Mouse (Mus musculus) neural tube, embryonic 15.5 days (tissue): ENCODE measurements around the gene 2900026A02Rik. TPM values are rescaled to one million over a fixed set of nuclear protein-coding genes. Genes with fewer than 3 reads are reported as not detected.
A peak's percentile ranks its signal among the peaks of the same experiment; 100 is the strongest.

Source experiments
- ATAC-seq: fragments of 200-750 bp; cut with Nextera tagmentation; 2 replicates; pipeline ENCODE4 v1.8.0; 2017; ENCODE audit warnings: mild to moderate bottlenecking, moderate TSS enrichment, moderate library complexity; ENCODE audit not compliant: low FRiP score
- H3K27ac ChIP-seq: fragments of 300-500 bp; sonication (generic); replicated peaks from 2 replicates; pipeline ENCODE4 v1.5.1; 2015; ENCODE audit warnings: mild to moderate bottlenecking, inconsistent platforms
- H3K27me3 ChIP-seq: fragments of 300-500 bp; sonication (generic); replicated peaks from 2 replicates; pipeline ENCODE4 v1.6.1; 2015; ENCODE audit warnings: inconsistent platforms
- H3K36me3 ChIP-seq: fragments of 300-500 bp; sonication (generic); 2 replicates; pipeline ENCODE4 v1.6.1; 2015; ENCODE audit warnings: inconsistent platforms
- H3K4me1 ChIP-seq: fragments of 300-500 bp; sonication (generic); 2 replicates; pipeline ENCODE4 v1.6.1; 2015; ENCODE audit warnings: inconsistent platforms
- H3K4me2 ChIP-seq: fragments of 300-500 bp; sonication (generic); 2 replicates; pipeline ENCODE4 v1.6.1; 2015; ENCODE audit warnings: inconsistent platforms, mild to moderate bottlenecking, moderate library complexity
- H3K4me3 ChIP-seq: fragments of 300-500 bp; sonication (generic); replicated peaks from 2 replicates; pipeline ENCODE4 v1.5.1; 2015; ENCODE audit warnings: mild to moderate bottlenecking, inconsistent platforms
- H3K9ac ChIP-seq: fragments of 300-500 bp; sonication (generic); replicated peaks from 2 replicates; pipeline ENCODE4 v1.6.1; 2015; ENCODE audit warnings: mild to moderate bottlenecking, inconsistent platforms
- H3K9me3 ChIP-seq: fragments of 300-500 bp; sonication (generic); replicated peaks from 2 replicates; pipeline ENCODE4 v1.6.1; 2016; ENCODE audit warnings: inconsistent platforms
- WGBS: fragments of 180-500 bp; shearing (Covaris S2); methylation state at CpG from one replicate; pipeline ENCODE4 v1.1.7; 2015; ENCODE audit warnings: mixed read lengths; 5-methylcytosine and 5-hydroxymethylcytosine counted together
- polyA plus RNA-seq: library from polyadenylated mRNA; unstranded; fragments of >200 nt; fragmentation: Nextera tagmentation; extraction: Ambion mirVana; gene quantifications from 2 replicates; pipeline ENCODE4 v1.2.1, GENCODE M21; 2015

The 2900026A02Rik gene
- polyA plus RNA-seq, 1 experiment from 2014 or later, result 3.0 TPM

- Histone ChIP-seq H3K36me3 (no peaks in the 10 kb centered on the region; the same call in 1 of the 2 replicates), H3K4me1 (peaks cover 10% of the 10 kb centered on the region), H3K4me3 (no peak overlapping the region), H3K27ac (no peak overlapping the region), H3K9ac (no peak overlapping the region), H3K9me3 (no peaks in the 10 kb centered on the region), H3K4me2 (no peak overlapping the region), H3K27me3 (no peaks in the 10 kb centered on the region)
- no peak for ATAC-seq
- 85% methylated on average over 11 of the region's 11 CpGs for WGBS
These were observed 120.6 kb downstream of the 2900026A02Rik start for GRCm38 (mm10) chr5:113100422-113100821.

- Histone ChIP-seq H3K27me3 (no peaks in the 10 kb centered on the region), H3K27ac (no peak overlapping the region), H3K4me1 (peaks cover 10% of the 10 kb centered on the region), H3K36me3 (no peaks in the 10 kb centered on the region; the same call in 1 of the 2 replicates), H3K4me2 (no peak overlapping the region), H3K9ac (no peak overlapping the region), H3K4me3 (no peak overlapping the region), H3K9me3 (no peaks in the 10 kb centered on the region)
- WGBS, result 20% methylated on average over 1 of the region's 1 CpGs
- peak; percentile 43; the same call in 1 of the 2 replicates for ATAC-seq
These were observed 121.5 kb downstream of the 2900026A02Rik start for GRCm38 (mm10) chr5:113099546-113099945.

GRCm38 (mm10) chr5:113097551-113097950 is 123.5 kb downstream of the 2900026A02Rik start:
- no peak overlapping the region for H3K27ac ChIP-seq
- no peak for ATAC-seq
- peaks cover 4% of the 10 kb centered on the region for H3K4me1 ChIP-seq
- no peak overlapping the region for H3K9ac ChIP-seq
- WGBS, result 94% methylated on average over 17 of the region's 17 CpGs
- no peaks in the 10 kb centered on the region for H3K9me3 ChIP-seq
- H3K36me3 ChIP-seq, result no peaks in the 10 kb centered on the region; the same call in 1 of the 2 replicates
- no peaks in the 10 kb centered on the region for H3K27me3 ChIP-seq
- no peak overlapping the region for H3K4me2 ChIP-seq
- H3K4me3 ChIP-seq, result no peak overlapping the region

- 94% methylated on average over 18 of the region's 18 CpGs for WGBS
- ATAC-seq, result no peak
These were observed 125.6 kb downstream of the 2900026A02Rik start for GRCm38 (mm10) chr5:113095456-113095855.

GRCm38 (mm10) chr5:113092406-113092805 is 128.6 kb downstream of the 2900026A02Rik start:
- Histone ChIP-seq H3K9ac (no peak overlapping the region), H3K4me2 (no peak overlapping the region), H3K27ac (no peak overlapping the region), H3K9me3 (no peaks in the 10 kb centered on the region), H3K36me3 (no peaks in the 10 kb centered on the region; the same call in 1 of the 2 replicates), H3K27me3 (no peaks in the 10 kb centered on the region), H3K4me1 (peaks cover 11% of the 10 kb centered on the region; the same call in 1 of the 2 replicates), H3K4me3 (no peak overlapping the region)
- no peak for ATAC-seq
- WGBS, result 70% methylated on average over 7 of the region's 7 CpGs

More at GRCm38 (mm10) chr5:113095456-113095855, 125.6 kb downstream of the 2900026A02Rik start:
- Histone ChIP-seq H3K4me3 (no peak overlapping the region), H3K4me1 (peaks cover 11% of the 10 kb centered on the region; the same call in 1 of the 2 replicates), H3K9ac (no peak overlapping the region), H3K9me3 (no peaks in the 10 kb centered on the region), H3K4me2 (no peak overlapping the region), H3K36me3 (no peaks in the 10 kb centered on the region; the same call in 1 of the 2 replicates), H3K27me3 (no peaks in the 10 kb centered on the region), H3K27ac (no peak overlapping the region)

- Histone ChIP-seq H3K4me3 (no peak overlapping the region), H3K4me1 (peaks cover 22% of the 10 kb centered on the region), H3K4me2 (no peak overlapping the region), H3K9me3 (no peaks in the 10 kb centered on the region), H3K27ac (peak overlapping the region; percentile 56; the same call in 1 of the 2 replicates), H3K27me3 (no peaks in the 10 kb centered on the region), H3K9ac (no peak overlapping the region), H3K36me3 (no peaks in the 10 kb centered on the region)
- WGBS, result 47% methylated on average over 5 of the region's 5 CpGs
- ATAC-seq, result peak; percentile 19; the same call in 1 of the 2 replicates
These were observed 129.9 kb downstream of the 2900026A02Rik start for GRCm38 (mm10) chr5:113091162-113091561.

GRCm38 (mm10) chr5:113090750-113091149 is 130.3 kb downstream of the 2900026A02Rik start:
- Histone ChIP-seq H3K27ac (peak overlapping the region; percentile 56), H3K4me2 (no peak overlapping the region), H3K27me3 (no peaks in the 10 kb centered on the region), H3K9ac (no peak overlapping the region), H3K9me3 (no peaks in the 10 kb centered on the region), H3K4me3 (no peak overlapping the region), H3K4me1 (peaks cover 25% of the 10 kb centered on the region), H3K36me3 (no peaks in the 10 kb centered on the region)
- WGBS, result 87% methylated on average over 11 of the region's 11 CpGs
- ATAC-seq, result no peak

GRCm38 (mm10) chr5:113090077-113090690 is 130.9 kb downstream of the 2900026A02Rik start:
- Histone ChIP-seq H3K27me3 (no peaks in the 10 kb centered on the region), H3K9me3 (no peaks in the 10 kb centered on the region), H3K9ac (no peak overlapping the region), H3K4me2 (no peak overlapping the region), H3K4me1 (peaks cover 25% of the 10 kb centered on the region), H3K27ac (peak overlapping the region; percentile 56; the same call in 1 of the 2 replicates), H3K36me3 (no peaks in the 10 kb centered on the region), H3K4me3 (no peak overlapping the region)
- no peak for ATAC-seq
- WGBS, result 86% methylated on average over 24 of the region's 24 CpGs

GRCm38 (mm10) chr5:113087465-113087864 is 133.6 kb downstream of the 2900026A02Rik start:
- no peak overlapping the region for H3K4me2 ChIP-seq
- 90% methylated on average over 1 of the region's 2 CpGs for WGBS
- no peaks in the 10 kb centered on the region for H3K27me3 ChIP-seq
- H3K9ac ChIP-seq, result no peak overlapping the region
- peaks cover 31% of the 10 kb centered on the region for H3K4me1 ChIP-seq
- H3K9me3 ChIP-seq, result no peaks in the 10 kb centered on the region
- H3K36me3 ChIP-seq, result no peaks in the 10 kb centered on the region
- no peak overlapping the region for H3K4me3 ChIP-seq
- H3K27ac ChIP-seq, result no peak overlapping the region
- no peak for ATAC-seq

- ATAC-seq, result no peak
- Histone ChIP-seq H3K27me3 (no peaks in the 10 kb centered on the region), H3K9me3 (no peaks in the 10 kb centered on the region), H3K4me2 (no peak overlapping the region), H3K4me3 (no peak overlapping the region), H3K36me3 (no peaks in the 10 kb centered on the region), H3K27ac (peak overlapping the region; percentile 64; the same call in 1 of the 2 replicates), H3K4me1 (peaks cover 28% of the 10 kb centered on the region), H3K9ac (no peak overlapping the region)
- WGBS, result 73% methylated on average over 4 of the region's 4 CpGs
These were observed 134.0 kb downstream of the 2900026A02Rik start for GRCm38 (mm10) chr5:113086990-113087389.

GRCm38 (mm10) chr5:113086439-113086838 is 134.6 kb downstream of the 2900026A02Rik start:
- no peak overlapping the region for H3K4me2 ChIP-seq
- H3K36me3 ChIP-seq, result no peaks in the 10 kb centered on the region
- no peak overlapping the region for H3K4me3 ChIP-seq
- peaks cover 27% of the 10 kb centered on the region for H3K4me1 ChIP-seq
- WGBS, result 62% methylated on average over 12 of the region's 12 CpGs
- no peaks in the 10 kb centered on the region for H3K9me3 ChIP-seq
- no peak overlapping the region for H3K9ac ChIP-seq
- H3K27me3 ChIP-seq, result no peaks in the 10 kb centered on the region
- ATAC-seq, result no peak
- peak overlapping the region; percentile 64 for H3K27ac ChIP-seq

GRCm38 (mm10) chr5:113085931-113086330 is 135.1 kb downstream of the 2900026A02Rik start:
- Histone ChIP-seq H3K9me3 (no peaks in the 10 kb centered on the region), H3K27ac (peak overlapping the region; percentile 64), H3K4me2 (no peak overlapping the region), H3K4me1 (peaks cover 22% of the 10 kb centered on the region), H3K36me3 (no peaks in the 10 kb centered on the region), H3K27me3 (no peaks in the 10 kb centered on the region), H3K4me3 (no peak overlapping the region), H3K9ac (no peak overlapping the region)
- 41% methylated on average over 2 of the region's 2 CpGs for WGBS
- ATAC-seq, result no peak
